Mouse (Mus musculus) left cerebral cortex, adult 18-20 months (tissue): ENCODE data around the gene Ccdc186. TPM values are rescaled to one million over a fixed set of nuclear protein-coding genes. Genes with fewer than 3 reads are reported as not detected.
"Not testable (repeated sequence)": the region's sequence is repeated elsewhere in the genome, so short reads cannot be mapped to it uniquely, and the experiment has no call there.

Source experiments
- DNase-seq, 2 experiments: peaks; one replicate each; pipeline ENCODE4 v3.0.0; 2021 to 2022; ENCODE audit warnings: low spot score in 2 of 2, mixed read lengths in 1 of 2
- total RNA-seq, 2 experiments: library from RNA; stranded (reverse); gene quantifications; 2 replicates each; pipeline ENCODE4 v1.2.3; 2021

Gene Ccdc186
- total RNA-seq, 2 experiments from 2014 or later: 59.2 to 59.6 TPM

DNA sequence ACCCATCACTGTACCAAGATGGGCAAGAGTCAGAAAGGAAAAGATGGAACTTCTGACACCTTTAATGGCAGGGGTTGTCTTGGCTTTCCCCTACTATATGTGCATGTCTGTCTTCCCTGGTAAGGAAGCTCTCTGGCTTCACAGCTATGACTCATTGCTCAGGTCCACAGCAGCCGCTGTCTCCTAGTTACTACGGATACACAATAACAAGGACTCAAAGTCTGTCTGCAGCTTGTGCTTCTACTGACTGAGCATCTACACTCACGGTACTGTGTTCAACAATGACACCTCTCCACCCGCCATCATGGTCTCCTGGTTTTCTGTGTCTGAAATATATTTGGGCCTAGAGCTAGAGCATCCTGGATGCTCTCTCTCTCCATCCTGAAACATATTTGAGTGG lies 62.2 kb downstream of the Ccdc186 start:
- no peak for DNase-seq

DNA sequence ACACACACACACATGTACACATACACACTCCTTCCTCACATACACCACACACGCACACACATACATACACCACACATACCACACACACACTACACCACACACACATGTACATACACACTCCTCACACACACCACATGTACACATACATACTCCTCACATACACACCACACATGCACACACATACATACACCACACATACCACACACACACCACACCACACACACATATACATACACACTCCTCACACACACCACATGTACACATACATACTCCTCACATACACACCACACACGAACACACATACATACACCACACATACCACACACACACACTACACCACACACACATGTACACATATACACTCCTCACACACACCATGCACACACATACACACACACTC lies 63.7 kb downstream of the Ccdc186 start:
- DNase-seq: no peak

DNA sequence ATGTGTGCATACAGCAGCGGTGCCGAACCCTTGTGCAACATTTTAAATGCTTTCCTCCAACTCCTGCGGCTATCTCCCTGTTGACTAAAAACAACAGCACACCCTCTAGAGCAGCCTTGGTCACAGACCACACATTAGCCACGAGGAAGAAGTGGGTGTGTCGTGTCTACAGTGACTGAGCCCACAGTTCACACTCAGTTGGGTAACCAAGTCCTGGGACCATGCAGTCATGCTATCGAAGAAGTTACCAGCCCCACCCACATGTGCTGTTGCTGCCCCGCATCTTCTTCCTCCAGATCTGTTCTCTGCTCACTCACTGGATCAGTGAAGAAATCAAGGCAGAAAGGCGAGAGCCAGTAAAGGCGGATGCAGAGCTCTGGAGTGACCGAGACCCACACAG lies 65.6 kb downstream of the Ccdc186 start:
- no peak for DNase-seq

GRCm38 (mm10) chr19:56754456-56754855 lies 67.5 kb downstream of the Ccdc186 start:
- DNase-seq: not testable (repeated sequence)

GRCm38 (mm10) chr19:56750709-56751108 lies 71.3 kb downstream of the Ccdc186 start:
- DNase-seq: no peak

- DNase-seq: no peak
Observed at GRCm38 (mm10) chr19:56749343-56749742, 72.6 kb downstream of the Ccdc186 start.

GRCm38 (mm10) chr19:56747878-56748277 lies 74.1 kb downstream of the Ccdc186 start:
- no peak for DNase-seq

- no peak for DNase-seq
Observed at GRCm38 (mm10) chr19:56746618-56747017, 75.4 kb downstream of the Ccdc186 start.

- no peak for DNase-seq
Observed at GRCm38 (mm10) chr19:56745528-56745927, 76.5 kb downstream of the Ccdc186 start.

- no peak for DNase-seq
Observed at GRCm38 (mm10) chr19:56745061-56745460, 76.9 kb downstream of the Ccdc186 start.

Other genes with a start within 250 kb of the Ccdc186 start
- 10 to 100 TPM; 50.2 to 50.7 TPM for gene Adrb1, start 100.0 kb downstream of the Ccdc186 start, total RNA-seq
- under 1 TPM; 0.28 to 0.44 TPM for gene Tdrd1, start 4.0 kb upstream of the Ccdc186 start, total RNA-seq
- not detected for gene Vwa2, start 52.1 kb upstream of the Ccdc186 start, total RNA-seq
- gene Afap1l2, start 186.0 kb upstream of the Ccdc186 start, total RNA-seq: 1 to 10 TPM; 7.5 to 8.0 TPM